Mouse (Mus musculus) midbrain, embryonic 13.5 days (tissue): Measurements from ENCODE around the gene Lta. TPM values are rescaled to one million over a fixed set of nuclear protein-coding genes. Genes with fewer than 3 reads are reported as not detected.

ENCODE experiments used
- ATAC-seq: fragments of 200-750 bp; cut with Nextera tagmentation; 2 replicates; pipeline ENCODE4 v1.8.0; 2017; ENCODE audit warnings: mild to moderate bottlenecking, moderate TSS enrichment, moderate library complexity
- H3K27ac ChIP-seq: fragments of 300-500 bp; sonication (generic); 2 replicates; pipeline ENCODE4 v1.5.1; 2015; ENCODE audit warnings: inconsistent platforms, mild to moderate bottlenecking, moderate library complexity
- H3K27me3 ChIP-seq: fragments of 300-500 bp; sonication (generic); 2 replicates; pipeline ENCODE4 v1.6.1; 2015; ENCODE audit warnings: mild to moderate bottlenecking, inconsistent platforms
- H3K36me3 ChIP-seq: fragments of 300-500 bp; sonication (generic); 2 replicates; pipeline ENCODE4 v1.6.1; 2015; ENCODE audit warnings: mild to moderate bottlenecking, inconsistent platforms
- H3K4me1 ChIP-seq: fragments of 300-500 bp; sonication (generic); replicated peaks from 2 replicates; pipeline ENCODE4 v1.6.1; 2015; ENCODE audit warnings: inconsistent platforms
- H3K4me2 ChIP-seq: fragments of 300-500 bp; sonication (generic); replicated peaks from 2 replicates; pipeline ENCODE4 v1.6.1; 2015; ENCODE audit warnings: moderate library complexity, mild to moderate bottlenecking, inconsistent platforms
- H3K4me3 ChIP-seq: fragments of 300-500 bp; sonication (generic); replicated peaks from 2 replicates; pipeline ENCODE4 v1.5.1; 2015; ENCODE audit warnings: mild to moderate bottlenecking, inconsistent platforms
- H3K9ac ChIP-seq: fragments of 300-500 bp; sonication (generic); replicated peaks from 2 replicates; pipeline ENCODE4 v1.6.1; 2015; ENCODE audit warnings: mild to moderate bottlenecking, inconsistent platforms
- H3K9me3 ChIP-seq: fragments of 300-500 bp; sonication (generic); 2 replicates; pipeline ENCODE4 v1.6.1; 2016; ENCODE audit warnings: mild to moderate bottlenecking, inconsistent platforms
- WGBS: fragments of 180-500 bp; shearing (Covaris S2); methylation state at CpG from one replicate; pipeline ENCODE4 v1.1.7; 2015; 5-methylcytosine and 5-hydroxymethylcytosine counted together
- polyA plus RNA-seq: library from polyadenylated mRNA; unstranded; fragments of >200 nt; fragmentation: Nextera tagmentation; extraction: Ambion mirVana; gene quantifications from 2 replicates; pipeline ENCODE4 v1.2.1, GENCODE M21; 2015

Lta gene
- polyA plus RNA-seq = 0.11 and 0.23 TPM in 2 replicates

- Histone ChIP-seq H3K4me1 (no peaks in the 10 kb centered on the region), H3K9me3 (no peaks in the 10 kb centered on the region), H3K36me3 (no peaks in the 10 kb centered on the region), H3K4me3 (no peak within 1 kb of the TSS), H3K9ac (peak within 1 kb of the TSS; percentile 51), H3K27ac (no peak within 1 kb of the TSS), H3K27me3 (peaks cover 36% of the 10 kb centered on the region), H3K4me2 (no peak within 1 kb of the TSS)
- ATAC-seq = no peak
- 29% methylated on average over 20 of the region's 20 CpGs for WGBS
Observed at GRCm38 (mm10) chr17:35204494-35205379, at the start of gene Lta. Gene Lta (minus strand): TSS chr17:35205351.

GRCm38 (mm10) chr17:35254241-35255098 is 49.3 kb upstream of the Lta start:
- peak; percentile 25; the same call in 1 of the 2 replicates for ATAC-seq
- Histone ChIP-seq H3K4me3 (no peak overlapping the region), H3K27me3 (no peaks in the 10 kb centered on the region), H3K27ac (no peak overlapping the region), H3K36me3 (peaks cover 49% of the 10 kb centered on the region), H3K4me1 (no peaks in the 10 kb centered on the region), H3K4me2 (no peak overlapping the region), H3K9ac (no peak overlapping the region), H3K9me3 (no peaks in the 10 kb centered on the region)
- 56% methylated on average over 11 of the region's 11 CpGs for WGBS

GRCm38 (mm10) chr17:35253293-35254093 is 48.3 kb upstream of the Lta start:
- H3K36me3 ChIP-seq = peaks cover 59% of the 10 kb centered on the region
- H3K4me2 ChIP-seq = no peak overlapping the region
- H3K9me3 ChIP-seq = no peaks in the 10 kb centered on the region
- 88% methylated on average over 32 of the region's 32 CpGs for WGBS
- ATAC-seq = peak; percentile 3; the same call in 1 of the 2 replicates
- H3K4me3 ChIP-seq = no peak overlapping the region
- H3K27me3 ChIP-seq = no peaks in the 10 kb centered on the region
- H3K4me1 ChIP-seq = no peaks in the 10 kb centered on the region
- no peak overlapping the region for H3K9ac ChIP-seq
- H3K27ac ChIP-seq = no peak overlapping the region

- Histone ChIP-seq H3K4me2 (no peak overlapping the region), H3K9ac (no peak overlapping the region), H3K27ac (no peak overlapping the region), H3K36me3 (peaks cover 66% of the 10 kb centered on the region), H3K4me1 (no peaks in the 10 kb centered on the region), H3K9me3 (no peaks in the 10 kb centered on the region), H3K27me3 (no peaks in the 10 kb centered on the region), H3K4me3 (no peak overlapping the region)
- WGBS = 87% methylated on average over 18 of the region's 18 CpGs
- ATAC-seq = no peak
Observed at GRCm38 (mm10) chr17:35252619-35253292, 47.6 kb upstream of the Lta start.

- no peak for ATAC-seq
- no peak overlapping the region for H3K9ac ChIP-seq
- H3K4me1 ChIP-seq = peaks cover 4% of the 10 kb centered on the region; the same call in 1 of the 2 replicates
- H3K4me3 ChIP-seq = no peak overlapping the region
- WGBS = 83% methylated on average over 5 of the region's 5 CpGs
- no peaks in the 10 kb centered on the region for H3K27me3 ChIP-seq
- H3K36me3 ChIP-seq = peaks cover 73% of the 10 kb centered on the region
- H3K27ac ChIP-seq = no peak overlapping the region
- H3K9me3 ChIP-seq = no peaks in the 10 kb centered on the region
- H3K4me2 ChIP-seq = no peak overlapping the region
Observed at GRCm38 (mm10) chr17:35251981-35252380, 46.8 kb upstream of the Lta start.

DNA sequence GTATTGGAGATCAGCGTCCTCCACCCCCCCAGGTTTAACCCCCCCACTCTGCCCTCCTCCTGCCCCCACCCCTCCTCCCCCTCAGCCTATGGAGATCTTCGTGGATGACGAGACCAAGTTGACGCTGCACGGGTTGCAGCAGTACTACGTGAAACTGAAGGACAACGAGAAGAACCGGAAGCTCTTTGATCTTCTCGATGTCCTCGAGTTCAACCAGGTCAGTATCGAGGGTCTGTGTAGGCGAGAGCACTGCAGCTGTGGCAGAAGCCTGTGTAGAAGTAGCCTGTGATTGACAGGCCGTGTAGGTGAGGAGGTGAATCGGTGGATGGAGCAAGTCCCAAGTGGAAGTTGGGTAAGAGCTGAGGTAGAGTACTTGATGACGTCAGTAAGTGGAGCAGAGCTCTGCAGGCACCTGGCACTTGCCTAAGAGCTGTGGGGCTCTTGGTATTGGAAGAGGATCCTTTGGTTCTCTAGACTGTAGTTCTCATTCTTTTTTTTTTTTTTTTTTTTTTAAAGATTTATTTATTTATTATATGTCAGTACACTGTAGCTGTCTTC is 46.1 kb upstream of the Lta start:
- no peaks in the 10 kb centered on the region for H3K27me3 ChIP-seq
- H3K4me3 ChIP-seq = no peak overlapping the region
- no peak overlapping the region for H3K4me2 ChIP-seq
- peaks cover 9% of the 10 kb centered on the region for H3K4me1 ChIP-seq
- H3K27ac ChIP-seq = no peak overlapping the region
- ATAC-seq = peak; percentile 11; the same call in 1 of the 2 replicates
- WGBS = 87% methylated on average over 15 of the region's 15 CpGs
- H3K9ac ChIP-seq = no peak overlapping the region
- no peaks in the 10 kb centered on the region for H3K9me3 ChIP-seq
- peaks cover 81% of the 10 kb centered on the region for H3K36me3 ChIP-seq

DNA sequence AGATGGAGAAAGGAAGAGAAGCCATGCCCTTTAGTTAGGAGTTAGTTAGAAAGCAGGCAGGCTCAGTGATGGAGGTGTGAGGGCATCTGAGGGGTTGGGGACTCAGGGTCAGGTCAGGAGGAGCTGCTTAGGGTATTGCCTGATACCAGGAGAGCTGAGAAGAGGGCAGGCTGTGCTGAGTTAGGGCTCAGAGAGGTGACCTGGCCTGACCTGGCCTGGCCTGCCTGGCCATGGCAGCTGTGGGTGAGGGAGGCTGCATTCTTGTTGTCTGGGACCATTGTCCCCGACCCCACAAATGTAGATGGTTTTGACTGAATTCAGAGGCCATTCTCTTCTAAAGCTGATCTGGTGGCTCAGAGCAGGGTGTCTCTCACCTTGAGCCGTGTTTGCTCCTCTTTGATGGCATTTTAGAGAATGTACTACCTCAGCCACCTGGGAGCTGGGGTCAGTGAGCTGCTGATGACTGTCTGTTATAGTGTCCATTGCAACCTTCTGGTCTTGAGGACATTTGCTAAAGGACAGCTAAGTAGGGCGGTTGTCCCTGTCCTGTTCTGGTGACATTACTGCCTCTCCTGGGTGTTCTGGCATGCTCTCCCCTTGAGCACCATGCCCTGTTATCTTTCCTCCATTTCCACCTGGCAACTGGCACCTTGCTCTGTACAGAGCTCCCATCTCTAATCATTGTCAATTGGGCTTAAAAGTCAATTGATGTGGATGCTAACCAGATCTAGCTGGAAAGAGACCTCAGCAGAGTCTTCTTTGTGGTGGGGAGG is 45.4 kb upstream of the Lta start:
- Histone ChIP-seq H3K4me3 (no peak overlapping the region), H3K9me3 (no peaks in the 10 kb centered on the region), H3K36me3 (peaks cover 88% of the 10 kb centered on the region), H3K4me1 (peaks cover 16% of the 10 kb centered on the region), H3K4me2 (no peak overlapping the region), H3K27me3 (no peaks in the 10 kb centered on the region), H3K27ac (no peak overlapping the region), H3K9ac (no peak overlapping the region)
- WGBS = 93% methylated on average over 3 of the region's 3 CpGs
- ATAC-seq = no peak

DNA sequence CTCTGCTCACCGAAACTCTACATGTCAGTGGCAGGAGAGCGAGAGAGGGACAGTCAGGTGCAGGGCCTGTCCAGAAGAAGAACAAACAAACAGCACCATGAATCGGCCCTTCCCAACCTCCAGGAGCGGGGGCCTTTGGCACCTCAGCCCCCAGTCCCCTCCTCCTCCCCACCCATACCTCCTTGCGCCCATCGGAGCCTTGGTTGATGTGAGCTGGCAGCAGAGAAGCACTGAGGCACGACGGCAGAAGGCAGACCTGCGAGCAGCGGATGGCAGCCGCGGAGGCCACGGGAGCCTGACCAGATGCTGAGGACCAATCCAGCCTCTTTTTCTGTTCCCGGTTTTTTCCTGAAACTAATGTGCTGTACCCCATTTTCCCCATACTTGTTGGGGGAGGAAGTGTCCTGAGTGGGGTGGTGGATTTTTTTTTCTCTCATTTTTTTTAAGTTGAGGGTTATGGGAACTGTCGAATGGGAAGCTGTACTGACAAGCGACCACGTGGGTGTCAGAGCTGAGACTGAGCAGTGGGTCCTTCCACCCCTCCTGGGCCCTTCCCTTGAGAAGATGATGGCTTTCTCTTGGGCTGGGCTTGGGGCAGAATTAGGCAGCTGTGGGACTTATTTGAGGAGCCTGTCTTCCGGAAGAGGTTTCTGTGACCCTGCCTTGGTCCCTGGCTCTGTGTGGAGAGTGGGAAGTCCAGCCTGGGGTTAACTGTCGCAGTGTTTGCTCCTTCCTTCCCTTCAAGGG is 44.5 kb upstream of the Lta start:
- no peak overlapping the region for H3K4me3 ChIP-seq
- no peak overlapping the region for H3K27ac ChIP-seq
- no peaks in the 10 kb centered on the region for H3K9me3 ChIP-seq
- no peaks in the 10 kb centered on the region for H3K27me3 ChIP-seq
- no peak overlapping the region for H3K9ac ChIP-seq
- peaks cover 25% of the 10 kb centered on the region for H3K4me1 ChIP-seq
- 90% methylated on average over 19 of the region's 19 CpGs for WGBS
- no peak for ATAC-seq
- peaks cover 97% of the 10 kb centered on the region for H3K36me3 ChIP-seq
- H3K4me2 ChIP-seq = no peak overlapping the region

DNA sequence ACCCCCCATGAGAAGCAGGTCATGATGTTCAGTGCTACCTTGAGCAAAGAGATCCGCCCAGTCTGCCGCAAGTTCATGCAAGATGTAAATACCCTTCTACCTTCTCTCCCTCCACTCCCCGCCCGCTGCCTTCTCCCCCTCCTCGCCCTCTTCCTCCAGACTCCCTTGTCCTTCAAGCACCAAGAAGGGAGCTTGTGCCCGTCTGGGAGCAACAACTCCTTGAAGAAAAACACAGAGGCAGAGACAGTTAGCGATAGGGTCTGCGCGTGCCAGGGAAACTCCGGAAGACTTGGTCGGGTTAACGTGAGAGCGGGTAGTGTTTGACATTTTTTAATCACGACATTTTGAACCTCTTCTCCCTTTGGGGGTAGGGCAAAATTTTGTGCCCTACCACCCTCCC is 43.8 kb upstream of the Lta start:
- 89% methylated on average over 14 of the region's 14 CpGs for WGBS
- H3K36me3 ChIP-seq = peaks cover 98% of the 10 kb centered on the region
- no peak overlapping the region for H3K27ac ChIP-seq
- no peak overlapping the region for H3K4me2 ChIP-seq
- peaks cover 32% of the 10 kb centered on the region for H3K4me1 ChIP-seq
- no peak overlapping the region for H3K4me3 ChIP-seq
- H3K9me3 ChIP-seq = no peaks in the 10 kb centered on the region
- no peak for ATAC-seq
- no peak overlapping the region for H3K9ac ChIP-seq
- H3K27me3 ChIP-seq = no peaks in the 10 kb centered on the region

- no peak overlapping the region for H3K9ac ChIP-seq
- no peaks in the 10 kb centered on the region for H3K27me3 ChIP-seq
- WGBS = 90% methylated on average over 7 of the region's 7 CpGs
- H3K4me3 ChIP-seq = no peak overlapping the region
- peaks cover 41% of the 10 kb centered on the region for H3K4me1 ChIP-seq
- H3K36me3 ChIP-seq = peaks cover 85% of the 10 kb centered on the region
- no peak for ATAC-seq
- H3K27ac ChIP-seq = no peak overlapping the region
- no peaks in the 10 kb centered on the region for H3K9me3 ChIP-seq
- no peak overlapping the region for H3K4me2 ChIP-seq
Observed at GRCm38 (mm10) chr17:35247144-35247543, 42.0 kb upstream of the Lta start.
